Mouse (Mus musculus) c-Kit-negative CD71-positive TER-119-positive erythroid progenitor cells, embryonic 14.5 days (primary cell): ENCODE results near the gene Gm815.

Experiments
- DNase-seq: peaks from one replicate; pipeline ENCODE4 v3.0.0-alpha.2; 2013; ENCODE audit warnings: low read depth, low spot score

Gene Gm815

GRCm38 (mm10) chr19:26877180-26877775 is 8.4 kb upstream of the Gm815 start:
- no peak for DNase-seq

DNA sequence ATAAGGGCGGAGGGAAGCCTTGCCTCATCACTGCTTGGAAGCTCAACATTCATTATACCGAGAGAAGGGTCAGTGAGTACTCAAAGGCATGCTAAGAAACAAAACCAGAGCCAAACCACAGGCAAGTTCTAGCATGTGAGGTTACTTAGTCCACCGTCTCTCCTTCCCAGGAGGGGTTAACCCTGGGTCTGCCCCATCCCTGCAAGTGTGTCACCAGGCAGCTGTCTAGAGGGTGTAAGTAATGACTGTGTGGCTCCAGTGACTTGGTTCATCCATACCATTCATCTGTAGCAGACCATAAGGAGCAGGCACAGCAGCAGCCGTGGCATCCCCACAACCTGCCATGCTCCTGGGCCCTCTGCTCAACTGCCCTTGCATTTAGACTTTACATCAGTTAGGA is 5.8 kb upstream of the Gm815 start:
- DNase-seq: no peak

DNA sequence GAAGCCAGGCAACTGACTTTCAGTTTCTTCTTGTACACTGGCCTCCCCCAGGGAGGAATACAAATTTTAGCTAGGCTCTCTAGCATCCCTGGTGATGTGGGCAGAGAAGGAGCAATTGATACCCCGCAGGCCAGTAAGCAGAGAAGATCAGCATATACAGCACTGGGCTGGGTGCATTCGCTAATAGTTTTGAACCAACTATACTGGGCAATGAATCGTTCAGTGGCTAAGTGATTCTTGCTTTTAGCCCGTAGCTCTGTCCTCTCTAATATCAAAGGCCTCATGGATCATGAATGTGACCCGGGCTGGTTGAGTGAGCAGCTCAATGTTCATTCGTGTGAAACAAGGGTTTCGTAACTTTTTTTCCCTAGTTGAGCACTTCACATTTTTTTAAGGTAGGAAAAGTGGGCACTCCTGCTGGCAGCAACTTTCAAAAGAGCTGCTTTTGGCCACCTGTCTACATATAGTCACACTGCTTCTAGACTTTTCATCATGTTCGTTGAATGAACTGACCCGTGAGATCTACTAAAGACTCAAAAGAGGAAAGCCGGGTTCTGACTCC is 3.7 kb upstream of the Gm815 start:
- DNase-seq: no peak

GRCm38 (mm10) chr19:26888171-26888570 is 2.5 kb downstream of the Gm815 start:
- no peak for DNase-seq

DNA sequence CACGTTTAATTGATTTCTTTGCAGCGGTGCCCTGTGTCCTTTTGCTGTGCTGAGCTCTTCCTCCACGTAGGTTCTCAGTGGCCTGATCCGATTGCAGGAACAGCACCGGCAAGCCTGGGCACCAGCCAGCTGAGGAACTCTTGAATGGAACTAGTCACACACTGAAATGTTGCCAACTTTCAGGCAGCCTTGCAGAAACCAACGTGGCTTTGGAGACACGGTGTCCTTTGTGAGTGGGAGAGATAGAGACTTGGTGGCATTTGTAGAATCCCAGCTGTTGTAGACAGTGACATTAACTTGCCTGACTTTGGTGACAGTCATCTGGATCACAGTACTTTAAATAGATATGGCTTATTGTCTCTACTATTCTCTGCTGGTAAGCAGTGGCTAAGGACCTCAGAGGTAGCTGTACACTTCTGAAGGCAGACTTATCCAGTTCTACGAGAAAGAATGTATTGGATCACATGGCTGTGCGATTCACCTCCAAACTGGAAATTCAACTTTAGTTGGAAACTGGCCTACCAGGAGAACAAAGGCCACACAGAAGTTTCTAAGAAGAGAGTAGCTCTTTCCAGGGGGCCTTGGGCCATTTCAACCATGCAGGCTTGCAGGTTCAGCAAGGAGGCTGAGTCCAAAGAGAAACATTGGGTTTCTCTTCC is 5.8 kb downstream of the Gm815 start:
- DNase-seq: no peak

GRCm38 (mm10) chr19:26892861-26893260 is 7.2 kb downstream of the Gm815 start:
- no peak for DNase-seq

DNA sequence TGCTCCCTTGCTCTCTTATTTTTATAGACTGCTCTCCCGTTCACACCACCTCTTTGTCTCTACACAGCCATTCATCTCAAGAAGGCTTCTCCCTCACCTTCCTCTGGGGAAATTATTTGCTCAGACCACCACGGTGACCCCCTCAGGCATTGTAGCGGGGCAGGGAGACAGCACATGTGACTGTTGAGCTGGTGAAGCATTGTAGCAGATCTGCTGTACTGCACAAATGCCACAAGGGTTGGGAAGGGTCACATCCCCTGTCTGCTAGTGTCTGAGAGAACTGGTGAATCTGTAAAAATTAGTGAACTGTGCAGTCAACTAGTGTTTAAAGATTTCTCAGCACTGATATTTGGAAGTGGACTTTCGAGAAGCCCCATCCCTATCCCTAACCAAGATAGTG is 16.5 kb downstream of the Gm815 start:
- DNase-seq: no peak

DNA sequence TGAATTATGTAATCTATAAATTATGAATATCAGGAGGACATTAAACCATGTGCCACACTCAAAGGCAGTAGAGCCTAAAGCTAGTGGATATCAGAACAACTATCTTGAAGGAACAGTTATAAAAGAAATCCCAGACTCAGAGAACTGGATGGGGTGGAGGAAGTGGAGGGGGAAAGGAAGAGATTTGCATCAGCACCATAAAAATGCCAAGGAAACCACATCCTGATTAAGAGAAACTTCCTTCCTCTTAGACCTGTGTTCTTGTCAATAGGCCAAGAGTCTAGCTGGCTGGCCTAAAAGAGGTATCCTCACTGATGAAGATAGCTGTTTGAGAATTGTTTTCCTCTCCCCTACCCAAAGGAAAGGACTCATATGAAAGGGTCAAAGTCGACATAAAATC is 28.6 kb downstream of the Gm815 start:
- DNase-seq: no peak

- DNase-seq: no peak
Observed at GRCm38 (mm10) chr19:26920816-26921215, 35.1 kb downstream of the Gm815 start.

DNA sequence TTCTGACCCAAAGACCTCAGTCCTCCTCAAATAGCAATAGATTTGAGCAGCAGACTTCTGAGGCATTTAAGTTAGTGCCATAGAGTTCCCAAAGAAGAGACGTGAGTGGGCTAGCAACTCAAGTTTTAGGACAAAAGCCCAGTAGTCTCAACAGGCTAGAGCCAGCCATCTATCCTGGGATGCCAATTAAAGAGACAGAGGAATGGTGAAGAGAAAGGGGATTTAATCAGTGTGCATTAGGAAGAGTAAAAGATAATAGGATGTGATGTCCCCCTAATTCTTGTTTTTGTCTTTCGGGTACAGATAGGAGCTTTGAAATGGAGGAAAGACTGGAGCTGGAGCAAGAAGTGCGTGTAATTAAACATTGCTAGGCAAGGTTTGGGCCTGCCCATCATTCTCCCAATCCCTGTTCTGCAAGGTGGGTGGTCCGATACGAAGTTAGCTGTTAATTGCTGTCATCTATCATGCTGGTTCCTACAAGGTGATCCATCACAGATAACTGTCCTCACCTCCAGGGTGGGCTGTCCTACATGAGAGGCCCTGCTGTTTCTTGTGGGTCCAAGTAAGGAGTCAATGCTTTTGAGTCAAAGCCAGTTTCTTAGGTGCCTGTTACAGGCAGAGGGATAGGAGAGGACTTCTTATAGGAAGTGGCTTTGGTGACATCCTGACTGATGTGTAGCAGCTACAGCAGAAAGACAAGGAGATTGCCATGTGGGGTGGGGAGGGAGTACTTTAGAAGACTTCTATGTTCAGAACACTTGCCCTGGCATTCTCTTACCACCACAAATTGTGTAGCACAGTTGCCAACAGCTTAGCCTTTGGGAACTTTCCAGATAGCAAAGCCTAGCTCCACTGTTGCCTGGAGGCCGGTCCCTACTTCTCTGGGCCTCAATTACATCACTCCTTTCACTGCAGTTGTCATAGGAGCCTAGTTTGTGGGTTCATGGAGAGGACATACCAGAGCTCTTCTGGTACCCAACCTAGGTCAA is 44.9 kb downstream of the Gm815 start:
- DNase-seq: no peak

- DNase-seq: no peak
Observed at GRCm38 (mm10) chr19:26934186-26934585, 48.5 kb downstream of the Gm815 start.
